Mouse (Mus musculus) cortical plate, adult 2 months (tissue): Measurements from ENCODE around the gene Uap1l1.

Source experiments
- CTCF ChIP-seq: fragments of 200-500 bp; IDR thresholded peaks from 2 replicates; pipeline ENCODE4 v1.5.1; 2011; ENCODE audit warnings: mild to moderate bottlenecking, control low read depth, low read length; ENCODE audit not compliant: insufficient read depth; ENCODE audit errors: extremely low read depth
- POLR2A ChIP-seq: fragments of 200-500 bp; IDR thresholded peaks from 2 replicates; pipeline ENCODE4 v1.6.1; 2011; ENCODE audit warnings: mild to moderate bottlenecking, low read length, control low read depth; ENCODE audit not compliant: insufficient read depth; ENCODE audit errors: extremely low read depth

GRCm38 (mm10) chr2:25333569-25333968 lies 31.9 kb downstream of the Uap1l1 start:
- TF ChIP-seq POLR2A: no peak
- no peak for TF ChIP-seq CTCF
